Mouse (Mus musculus) cortical plate, adult 2 months (tissue): ENCODE results near the gene Dgkh.

Experiments
- CTCF ChIP-seq: fragments of 200-500 bp; IDR thresholded peaks from 2 replicates; pipeline ENCODE4 v1.5.1; 2011; ENCODE audit warnings: mild to moderate bottlenecking, control low read depth, low read length; ENCODE audit not compliant: insufficient read depth; ENCODE audit errors: extremely low read depth
- POLR2A ChIP-seq: fragments of 200-500 bp; IDR thresholded peaks from 2 replicates; pipeline ENCODE4 v1.6.1; 2011; ENCODE audit warnings: mild to moderate bottlenecking, low read length, control low read depth; ENCODE audit not compliant: insufficient read depth; ENCODE audit errors: extremely low read depth

- TF ChIP-seq CTCF = no peak
- no peak for TF ChIP-seq POLR2A
These were observed 40.0 kb downstream of the Dgkh start for GRCm38 (mm10) chr14:78692602-78693001.
